Mouse (Mus musculus) macrophage (primary cell): ENCODE data around the gene Ccdc65. TPM values are rescaled to one million over a fixed set of nuclear protein-coding genes. Genes with fewer than 3 reads are reported as not detected.
A peak's percentile ranks its signal among the peaks of the same experiment; 100 is the strongest.

Experiments
- H3K27ac ChIP-seq: fragments of 350-480 bp; formaldehyde crosslinking; 2 replicates; pipeline ENCODE4 v1.9.0; 2021
- H3K36me3 ChIP-seq: fragments of 350-480 bp; formaldehyde crosslinking; 2 replicates; pipeline ENCODE4 v1.9.0; 2021; ENCODE audit errors: inconsistent target
- H3K4me3 ChIP-seq: fragments of 350-480 bp; formaldehyde crosslinking; 2 replicates; pipeline ENCODE4 v1.9.0; 2021; ENCODE audit errors: inconsistent target
- H3K79me2 ChIP-seq: fragments of 350-480 bp; formaldehyde crosslinking; 2 replicates; pipeline ENCODE4 v1.9.0; 2021; ENCODE audit errors: inconsistent target
- WGBS: methylation state at CpG from one replicate; pipeline ENCODE4 v1.1.7; 2026; ENCODE audit warnings: inconsistent platforms; ENCODE audit not compliant: missing documents; 5-methylcytosine and 5-hydroxymethylcytosine counted together
- polyA plus RNA-seq: library from polyadenylated mRNA; stranded (reverse); fragments of 250-400 nt; gene quantifications from 3 replicates; pipeline ENCODE4 v1.2.4, GENCODE M21; 2018; ENCODE audit warnings: inconsistent platforms
- total RNA-seq, 78 experiments: library from RNA; depleted of rRNA; stranded (reverse); fragments of 250-400 nt; gene quantifications; 1 replicate in 9 of 78; 2 replicates in 24 of 78; 3 replicates in 43 of 78; 4 replicates in 2 of 78; pipeline ENCODE4 v1.2.4; 2018; ENCODE audit warnings: inconsistent platforms in 56 of 78

The Ccdc65 gene
- not detected for total RNA-seq (2018; cell fraction: chromatin; rRNA removed)
- under 1 TPM in 1 of 26 experiments, not detected in 25; 0.07 TPM for total RNA-seq (2018; cell fraction: cytosol; rRNA removed)
- total RNA-seq (2018; cell fraction: nucleus; rRNA removed): not detected
- polyA plus RNA-seq: 0.09 TPM in 1 of 3 replicates, not detected in the others

- Histone ChIP-seq H3K36me3 (no peaks in the 10 kb centered on the region), H3K27ac (no peak within 1 kb of the TSS), H3K4me3 (peak within 1 kb of the TSS; percentile 23; the same call in 1 of the 2 replicates), H3K79me2 (no peaks in the 10 kb centered on the region)
- whole genome bisulfite sequencing: 23% methylated on average over 13 of the region's 16 CpGs
Measured at GRCm38 (mm10) chr15:98707766-98708372, at the start of gene Ccdc65. Gene Ccdc65, plus strand, starts transcription at chr15:98708207.

GRCm38 (mm10) chr15:98662198-98662566, 45.8 kb upstream of the Ccdc65 start:
- 0% methylated on average over 14 of the region's 14 CpGs for WGBS
- Histone ChIP-seq H3K36me3 (peaks cover 25% of the 10 kb centered on the region), H3K79me2 (peaks cover 39% of the 10 kb centered on the region), H3K4me3 (peak overlapping the region; percentile 73), H3K27ac (peak overlapping the region; percentile 79)

- Histone ChIP-seq H3K4me3 (peak within 1 kb of the TSS; percentile 73), H3K36me3 (peaks cover 18% of the 10 kb centered on the region), H3K79me2 (peaks cover 39% of the 10 kb centered on the region), H3K27ac (peak within 1 kb of the TSS; percentile 79)
- WGBS: 4% methylated on average over 46 of the region's 48 CpGs
Measured at GRCm38 (mm10) chr15:98662567-98663545, 45.2 kb upstream of the Ccdc65 start, which contains the start of gene Ddx23. Gene Ddx23, minus strand, starts transcription at chr15:98662894.

- Histone ChIP-seq H3K4me3 (no peak overlapping the region), H3K27ac (no peak overlapping the region), H3K79me2 (peaks cover 27% of the 10 kb centered on the region), H3K36me3 (peaks cover 4% of the 10 kb centered on the region; the same call in 1 of the 2 replicates)
- WGBS: 52% methylated on average over 7 of the region's 11 CpGs
Measured at GRCm38 (mm10) chr15:98664042-98664907, 43.7 kb upstream of the Ccdc65 start.

GRCm38 (mm10) chr15:98672592-98672991, 35.4 kb upstream of the Ccdc65 start:
- Histone ChIP-seq H3K27ac (peak overlapping the region; percentile 46), H3K4me3 (no peak overlapping the region), H3K79me2 (no peaks in the 10 kb centered on the region), H3K36me3 (no peaks in the 10 kb centered on the region)
- 52% methylated on average over 4 of the region's 4 CpGs for WGBS

- no peaks in the 10 kb centered on the region for H3K79me2 ChIP-seq
- H3K27ac ChIP-seq: no peak overlapping the region
- H3K4me3 ChIP-seq: no peak overlapping the region
- WGBS: 94% methylated on average over 7 of the region's 7 CpGs
- H3K36me3 ChIP-seq: no peaks in the 10 kb centered on the region
Measured at GRCm38 (mm10) chr15:98673732-98674131, 34.3 kb upstream of the Ccdc65 start.

- Histone ChIP-seq H3K36me3 (no peaks in the 10 kb centered on the region), H3K27ac (no peak overlapping the region), H3K4me3 (no peak overlapping the region), H3K79me2 (no peaks in the 10 kb centered on the region)
- WGBS: 47% methylated on average over 7 of the region's 7 CpGs
Measured at GRCm38 (mm10) chr15:98674284-98674993, 33.6 kb upstream of the Ccdc65 start.

- H3K27ac ChIP-seq: no peak overlapping the region
- H3K4me3 ChIP-seq: no peak overlapping the region
- H3K79me2 ChIP-seq: no peaks in the 10 kb centered on the region
- 54% methylated on average over 11 of the region's 11 CpGs for WGBS
- H3K36me3 ChIP-seq: no peaks in the 10 kb centered on the region
Measured at GRCm38 (mm10) chr15:98674994-98675545, 32.9 kb upstream of the Ccdc65 start.

- no peak overlapping the region for H3K4me3 ChIP-seq
- WGBS: 31% methylated on average over 14 of the region's 14 CpGs
Measured at GRCm38 (mm10) chr15:98675634-98676250, 32.3 kb upstream of the Ccdc65 start.

GRCm38 (mm10) chr15:98676471-98676870, 31.5 kb upstream of the Ccdc65 start:
- 6% methylated on average over 9 of the region's 9 CpGs for WGBS
- Histone ChIP-seq H3K79me2 (no peaks in the 10 kb centered on the region), H3K4me3 (no peak overlapping the region), H3K27ac (no peak overlapping the region), H3K36me3 (no peaks in the 10 kb centered on the region)

More at GRCm38 (mm10) chr15:98675634-98676250, 32.3 kb upstream of the Ccdc65 start:
- no peaks in the 10 kb centered on the region for H3K36me3 ChIP-seq
- no peak overlapping the region for H3K27ac ChIP-seq
- no peaks in the 10 kb centered on the region for H3K79me2 ChIP-seq

- peak within 1 kb of the TSS; percentile 14 for H3K4me3 ChIP-seq
- no peak within 1 kb of the TSS for H3K27ac ChIP-seq
- WGBS: 3% methylated on average over 35 of the region's 37 CpGs
- no peaks in the 10 kb centered on the region for H3K79me2 ChIP-seq
- H3K36me3 ChIP-seq: no peaks in the 10 kb centered on the region
Measured at GRCm38 (mm10) chr15:98676940-98677728, 30.9 kb upstream of the Ccdc65 start, which contains the start of gene Rnd1. Gene Rnd1, minus strand, starts transcription at chr15:98677461.

- Histone ChIP-seq H3K27ac (no peak overlapping the region), H3K4me3 (no peak overlapping the region), H3K36me3 (no peaks in the 10 kb centered on the region), H3K79me2 (no peaks in the 10 kb centered on the region)
- WGBS: 89% methylated on average over 7 of the region's 7 CpGs
Measured at GRCm38 (mm10) chr15:98677977-98678376, 30.0 kb upstream of the Ccdc65 start.
